Comparison of ENCODE assay signal across 9 mouse cellular contexts in genomic region chr7:44317913-44318312, GRCm38 (mm10). TPM values are rescaled to one million over a fixed set of nuclear protein-coding genes. Genes with fewer than 3 reads are reported as not detected.
DNase-seq lines count a peak whose midpoint lies in the region; ATAC-seq lines count a peak whose summit lies in the region.
"Had no signal": no experiment of that assay in that cellular context is flagged by ENCODE, and none has a peak within 500 bp of the region (broad histone marks: within the 10 kb centered on the region; RNA-seq: fewer than 3 reads in every experiment).

No protein-coding gene starts in this region.

- DNase-seq in forebrain, embryonic 14.5 days (ENCODE audit: low spot score), result peak; percentile 45
- DNase-seq in 3T3-L1 (ENCODE audit: low read depth, low spot score) (peak; percentile 16), NIH3T3 (ENCODE audit: low read depth) (peak; percentile 30)
- peak; percentile 26 for DNase-seq in thymus, postnatal 25 days
- DNase-seq in urinary bladder, adult 2 months (ENCODE audit: low spot score), result no peak
- DNase-seq in ovary, postnatal 10 days (ENCODE audit: low spot score), result no peak

- 0 out of 2 replicates have a peak, but pooled peaks have one; percentile 41 for ATAC-seq in forebrain, embryonic 14.5 days
- ATAC-seq in forebrain, embryonic 15.5 days (replicated peaks), result no peak
- 0 out of 2 replicates have a peak, but pooled peaks have one; percentile 41 for ATAC-seq in kidney, embryonic 14.5 days (ENCODE audit: low FRiP score, low TSS enrichment)

- H3K4me3 ChIP-seq in forebrain, embryonic 14.5 days (ENCODE audit: low read depth, low read length), result no peak overlapping the region
- no peak overlapping the region for H3K4me3 ChIP-seq in forebrain, embryonic 15.5 days
- H3K4me3 ChIP-seq in kidney, embryonic 14.5 days (ENCODE audit: low read length), result no peak overlapping the region
- H3K4me3 ChIP-seq: myocyte had no signal

- peaks cover 66% of the 10 kb centered on the region for H3K36me3 ChIP-seq in forebrain, embryonic 14.5 days (ENCODE audit: control insufficient read depth, insufficient read depth, low read length)
- H3K36me3 ChIP-seq in forebrain, embryonic 15.5 days, result peaks cover 58% of the 10 kb centered on the region
- H3K36me3 ChIP-seq in kidney, embryonic 14.5 days (ENCODE audit: control insufficient read depth, insufficient read depth, low read length), result no peaks in the 10 kb centered on the region

- H3K27ac ChIP-seq in forebrain, embryonic 14.5 days (ENCODE audit: low read depth, low read length), result no peak overlapping the region
- no peak overlapping the region for H3K27ac ChIP-seq in forebrain, embryonic 15.5 days (replicated peaks)
- H3K27ac ChIP-seq in kidney, embryonic 14.5 days (ENCODE audit: low read depth, low read length), result no peak overlapping the region

- H3K9me3 ChIP-seq in forebrain, embryonic 14.5 days (replicated peaks; ENCODE audit: control insufficient read depth, low read length), result no peaks in the 10 kb centered on the region
- no peaks in the 10 kb centered on the region for H3K9me3 ChIP-seq in forebrain, embryonic 15.5 days
- no peaks in the 10 kb centered on the region for H3K9me3 ChIP-seq in kidney, embryonic 14.5 days (ENCODE audit: control insufficient read depth, low read length)

- no peak overlapping the region for H3K9ac ChIP-seq in forebrain, embryonic 14.5 days (ENCODE audit: low read length)
- H3K9ac ChIP-seq in forebrain, embryonic 15.5 days (replicated peaks), result no peak overlapping the region
- H3K9ac ChIP-seq in kidney, embryonic 14.5 days (ENCODE audit: low read depth, low read length), result no peak overlapping the region

- H3K4me1 ChIP-seq in forebrain, embryonic 14.5 days (ENCODE audit: control insufficient read depth, insufficient read depth, low read length), result no peaks in the 10 kb centered on the region
- H3K4me1 ChIP-seq in forebrain, embryonic 15.5 days, result peaks cover 10% of the 10 kb centered on the region
- H3K4me1 ChIP-seq in kidney, embryonic 14.5 days (ENCODE audit: control insufficient read depth, insufficient read depth, low read length), result no peaks in the 10 kb centered on the region

- H3K27me3 ChIP-seq in forebrain, embryonic 14.5 days (replicated peaks; ENCODE audit: control insufficient read depth, insufficient read depth, low read length), result no peaks in the 10 kb centered on the region
- no peaks in the 10 kb centered on the region for H3K27me3 ChIP-seq in forebrain, embryonic 15.5 days
- H3K27me3 ChIP-seq in kidney, embryonic 14.5 days (ENCODE audit: control insufficient read depth, insufficient read depth, low read length), result no peaks in the 10 kb centered on the region

- 38% methylated on average over 4 of the region's 4 CpGs for WGBS in forebrain, embryonic 14.5 days
- WGBS in forebrain, embryonic 15.5 days, result 34% methylated on average over 4 of the region's 4 CpGs
- WGBS in kidney, embryonic 14.5 days, result 39% methylated on average over 4 of the region's 4 CpGs

- no peak overlapping the region for H3K4me2 ChIP-seq in forebrain, embryonic 14.5 days (ENCODE audit: low read length)
- H3K4me2 ChIP-seq in forebrain, embryonic 15.5 days (replicated peaks), result no peak overlapping the region
- H3K4me2 ChIP-seq in kidney, embryonic 14.5 days (replicated peaks; ENCODE audit: low read depth, low read length), result no peak overlapping the region

RNA-seq across cellular contexts. Expression of gene Shank1, which starts 7.9 kb away (rescaled TPM):
- polyA plus RNA-seq in forebrain, embryonic 14.5 days (2014; fragmentation: Nextera tagmentation; extraction: Ambion mirVana), result 9.5 and 15.1 TPM in 2 replicates
- 22.0 and 24.2 TPM in 2 replicates for polyA plus RNA-seq in forebrain, embryonic 15.5 days (2015; fragmentation: Nextera tagmentation; extraction: Ambion mirVana)
- polyA plus RNA-seq in kidney, embryonic 14.5 days (2014; fragmentation: Nextera tagmentation; extraction: Ambion mirVana), result 1.3 and 1.9 TPM in 2 replicates
- 0.85 and 1.9 TPM in 2 replicates for polyA plus RNA-seq in urinary bladder, adult 2 months (2012; rRNA removed)

RNA-seq across cellular contexts. Expression of gene Clec11a, which starts 11.2 kb away (rescaled TPM):
- 3.7 and 4.5 TPM in 2 replicates for polyA plus RNA-seq in forebrain, embryonic 14.5 days (2014; fragmentation: Nextera tagmentation; extraction: Ambion mirVana)
- 3.7 TPM in 2 replicates for polyA plus RNA-seq in forebrain, embryonic 15.5 days (2015; fragmentation: Nextera tagmentation; extraction: Ambion mirVana)
- polyA plus RNA-seq in kidney, embryonic 14.5 days (2014; fragmentation: Nextera tagmentation; extraction: Ambion mirVana), result 3.4 TPM in 2 replicates
- polyA plus RNA-seq in urinary bladder, adult 2 months (2012; rRNA removed), result 17.2 and 19.7 TPM in 2 replicates

RNA-seq across cellular contexts. Expression of gene Gm15517, which starts 56.7 kb away (rescaled TPM):
- polyA plus RNA-seq in forebrain, embryonic 14.5 days (2014; fragmentation: Nextera tagmentation; extraction: Ambion mirVana), result not detected in 2 replicates
- polyA plus RNA-seq in forebrain, embryonic 15.5 days (2015; fragmentation: Nextera tagmentation; extraction: Ambion mirVana), result not detected in 2 replicates
- polyA plus RNA-seq in kidney, embryonic 14.5 days (2014; fragmentation: Nextera tagmentation; extraction: Ambion mirVana), result not detected in 2 replicates
- 0.65 TPM in 1 of 2 replicates, not detected in the other for polyA plus RNA-seq in urinary bladder, adult 2 months (2012; rRNA removed)
- polyA plus RNA-seq: myocyte had no signal

Comparison
In these comparisons a context has a peak if more than half of its experiments do, and no peak if none do; other contexts are left out.
1. DNase-seq: peak in forebrain, embryonic 14.5 days (single experiment), 3T3-L1 (single experiment), NIH3T3 (single experiment) and thymus, postnatal 25 days (single experiment); none in urinary bladder, adult 2 months (single experiment) and ovary, postnatal 10 days (single experiment).